In genomic region chr12:30129411-30129716, GRCm38 (mm10) we compare ENCODE assay signal across 26 mouse cellular contexts. TPM values are rescaled to one million over a fixed set of nuclear protein-coding genes. Genes with fewer than 3 reads are reported as not detected.
DNase-seq lines count a peak whose midpoint lies in the region; ATAC-seq and TF ChIP-seq lines count a peak whose summit lies in the region.
"Had no signal": no experiment of that assay in that cellular context is flagged by ENCODE, and none has a peak within 500 bp of the region (broad histone marks: within the 10 kb centered on the region; RNA-seq: fewer than 3 reads in every experiment).

No protein-coding gene starts in this region.

- H3K27ac ChIP-seq in forebrain, embryonic 13.5 days: no peak overlapping the region
- H3K27ac ChIP-seq in forebrain, embryonic 10.5 days: no peak overlapping the region
- no peak overlapping the region for H3K27ac ChIP-seq in hindbrain, embryonic 16.5 days (ENCODE audit: low read depth, low read length)
- no peak overlapping the region for H3K27ac ChIP-seq in hindbrain, embryonic 10.5 days
- peak overlapping the region; percentile 49; the same call in 1 of the 2 replicates for H3K27ac ChIP-seq in midbrain, embryonic 13.5 days
- H3K27ac ChIP-seq in midbrain, embryonic 11.5 days (ENCODE audit: low read depth, low read length): no peak overlapping the region
- H3K27ac ChIP-seq in midbrain, postnatal 0 days (ENCODE audit: low read depth, low read length): peak overlapping the region; percentile 21; the same call in 1 of the 2 replicates
- H3K27ac ChIP-seq in lung, postnatal 0 days (ENCODE audit: low read length): no peak overlapping the region
- H3K27ac ChIP-seq: embryonic facial prominence, embryonic 13.5 days; limb, embryonic 13.5 days; liver, embryonic 14.5 days; neural tube, embryonic 12.5 days; stomach, embryonic 15.5 days had no signal

- no peak for TF ChIP-seq CTCF in midbrain, postnatal 0 days (IDR thresholded peaks at IDR 0.05)
- TF ChIP-seq CTCF in lung, postnatal 0 days (IDR thresholded peaks at IDR 0.05): no peak

- H3K4me2 ChIP-seq in forebrain, embryonic 13.5 days: no peak overlapping the region
- peak overlapping the region; percentile 10; the same call in 1 of the 2 replicates for H3K4me2 ChIP-seq in hindbrain, embryonic 16.5 days (ENCODE audit: low read length)
- H3K4me2 ChIP-seq in midbrain, embryonic 13.5 days (replicated peaks): no peak overlapping the region
- H3K4me2 ChIP-seq in midbrain, embryonic 11.5 days: no peak overlapping the region
- no peak overlapping the region for H3K4me2 ChIP-seq in midbrain, postnatal 0 days (ENCODE audit: low read depth, low read length, poor library complexity, severe bottlenecking)
- H3K4me2 ChIP-seq in lung, postnatal 0 days (replicated peaks; ENCODE audit: low read depth, low read length): no peak overlapping the region
- H3K4me2 ChIP-seq: embryonic facial prominence, embryonic 13.5 days; heart, embryonic 12.5 days; limb, embryonic 13.5 days; lung, embryonic 14.5 days; neural tube, embryonic 12.5 days; stomach, embryonic 15.5 days had no signal

- no peak overlapping the region for H3K4me3 ChIP-seq in forebrain, embryonic 13.5 days
- H3K4me3 ChIP-seq in forebrain, embryonic 10.5 days: no peak overlapping the region
- no peak overlapping the region for H3K4me3 ChIP-seq in hindbrain, embryonic 16.5 days (ENCODE audit: low read length)
- H3K4me3 ChIP-seq in hindbrain, embryonic 10.5 days: no peak overlapping the region
- no peak overlapping the region for H3K4me3 ChIP-seq in midbrain, embryonic 13.5 days (replicated peaks)
- H3K4me3 ChIP-seq in midbrain, embryonic 11.5 days (ENCODE audit: low read depth, low read length): no peak overlapping the region
- H3K4me3 ChIP-seq in midbrain, postnatal 0 days (ENCODE audit: low read depth, low read length): no peak overlapping the region
- H3K4me3 ChIP-seq in lung, postnatal 0 days (ENCODE audit: low read depth, low read length): no peak overlapping the region
- H3K4me3 ChIP-seq: embryonic facial prominence, embryonic 13.5 days; erythroblast, embryonic 14.5 days; heart, embryonic 12.5 days; limb, embryonic 13.5 days; megakaryocyte, embryonic 14.5 days; neural tube, embryonic 12.5 days; stomach, embryonic 15.5 days had no signal

- H3K9me3 ChIP-seq in forebrain, embryonic 13.5 days (replicated peaks): no peaks in the 10 kb centered on the region
- no peaks in the 10 kb centered on the region for H3K9me3 ChIP-seq in forebrain, embryonic 10.5 days
- H3K9me3 ChIP-seq in hindbrain, embryonic 16.5 days (ENCODE audit: control insufficient read depth, low read length): no peaks in the 10 kb centered on the region
- no peaks in the 10 kb centered on the region for H3K9me3 ChIP-seq in hindbrain, embryonic 10.5 days
- H3K9me3 ChIP-seq in midbrain, embryonic 13.5 days: no peaks in the 10 kb centered on the region
- H3K9me3 ChIP-seq in midbrain, embryonic 11.5 days (ENCODE audit: control insufficient read depth, low read length): no peaks in the 10 kb centered on the region
- H3K9me3 ChIP-seq in midbrain, postnatal 0 days (ENCODE audit: low read length): no peaks in the 10 kb centered on the region
- no peaks in the 10 kb centered on the region for H3K9me3 ChIP-seq in lung, postnatal 0 days (ENCODE audit: low read length)
- H3K9me3 ChIP-seq: embryonic facial prominence, embryonic 13.5 days; heart, embryonic 12.5 days; limb, embryonic 13.5 days; megakaryocyte, embryonic 14.5 days; neural tube, embryonic 12.5 days; stomach, embryonic 15.5 days had no signal

- H3K27me3 ChIP-seq in forebrain, embryonic 13.5 days: no peaks in the 10 kb centered on the region
- no peaks in the 10 kb centered on the region for H3K27me3 ChIP-seq in forebrain, embryonic 10.5 days (ENCODE audit: poor library complexity, severe bottlenecking)
- no peaks in the 10 kb centered on the region for H3K27me3 ChIP-seq in hindbrain, embryonic 16.5 days (replicated peaks; ENCODE audit: control insufficient read depth, insufficient read depth, low read length)
- H3K27me3 ChIP-seq in hindbrain, embryonic 10.5 days (ENCODE audit: insufficient read depth, poor library complexity, severe bottlenecking): no peaks in the 10 kb centered on the region
- H3K27me3 ChIP-seq in midbrain, embryonic 13.5 days: no peaks in the 10 kb centered on the region
- no peaks in the 10 kb centered on the region for H3K27me3 ChIP-seq in midbrain, embryonic 11.5 days (ENCODE audit: control insufficient read depth, insufficient read depth, low read length)
- H3K27me3 ChIP-seq in midbrain, postnatal 0 days (ENCODE audit: insufficient read depth, low read length): no peaks in the 10 kb centered on the region
- no peaks in the 10 kb centered on the region; the same call in 1 of the 2 replicates for H3K27me3 ChIP-seq in lung, postnatal 0 days (replicated peaks; ENCODE audit: insufficient read depth, low read length)
- H3K27me3 ChIP-seq: embryonic facial prominence, embryonic 13.5 days; heart, embryonic 12.5 days; limb, embryonic 13.5 days; megakaryocyte, embryonic 14.5 days; neural tube, embryonic 12.5 days; stomach, embryonic 15.5 days had no signal

- H3K9ac ChIP-seq in forebrain, embryonic 13.5 days: no peak overlapping the region
- H3K9ac ChIP-seq in hindbrain, embryonic 16.5 days (ENCODE audit: low read depth, low read length): 0 out of 2 replicates have a peak overlapping the region, but pooled peaks have one; percentile 16
- no peak overlapping the region for H3K9ac ChIP-seq in midbrain, embryonic 13.5 days (replicated peaks)
- H3K9ac ChIP-seq in midbrain, embryonic 11.5 days (ENCODE audit: low read length): no peak overlapping the region
- H3K9ac ChIP-seq in midbrain, postnatal 0 days (replicated peaks; ENCODE audit: low read length, poor library complexity, severe bottlenecking): no peak overlapping the region
- H3K9ac ChIP-seq in lung, postnatal 0 days (replicated peaks; ENCODE audit: low read depth): no peak overlapping the region
- H3K9ac ChIP-seq: embryonic facial prominence, embryonic 13.5 days; heart, embryonic 12.5 days; limb, embryonic 13.5 days; liver, embryonic 14.5 days; lung, embryonic 14.5 days; neural tube, embryonic 12.5 days; stomach, embryonic 15.5 days had no signal

- WGBS in forebrain, embryonic 13.5 days: 71% methylated on average over 6 of the region's 6 CpGs
- 87% methylated on average over 6 of the region's 6 CpGs for WGBS in forebrain, embryonic 10.5 days
- WGBS in hindbrain, embryonic 16.5 days: 49% methylated on average over 6 of the region's 6 CpGs
- 87% methylated on average over 6 of the region's 6 CpGs for WGBS in hindbrain, embryonic 10.5 days
- WGBS in midbrain, embryonic 13.5 days: 68% methylated on average over 6 of the region's 6 CpGs
- 78% methylated on average over 6 of the region's 6 CpGs for whole genome bisulfite sequencing in midbrain, embryonic 11.5 days
- WGBS in midbrain, postnatal 0 days: 48% methylated on average over 6 of the region's 6 CpGs
- WGBS in lung, postnatal 0 days: 73% methylated on average over 6 of the region's 6 CpGs

- H3K4me1 ChIP-seq in forebrain, embryonic 13.5 days: no peaks in the 10 kb centered on the region
- no peaks in the 10 kb centered on the region for H3K4me1 ChIP-seq in forebrain, embryonic 10.5 days
- peaks cover 3% of the 10 kb centered on the region for H3K4me1 ChIP-seq in hindbrain, embryonic 16.5 days (ENCODE audit: control insufficient read depth, insufficient read depth, low read depth, low read length)
- no peaks in the 10 kb centered on the region for H3K4me1 ChIP-seq in hindbrain, embryonic 10.5 days (replicated peaks)
- H3K4me1 ChIP-seq in midbrain, embryonic 13.5 days (replicated peaks): peaks cover 11% of the 10 kb centered on the region
- no peaks in the 10 kb centered on the region for H3K4me1 ChIP-seq in midbrain, embryonic 11.5 days (ENCODE audit: control insufficient read depth, insufficient read depth, low read length)
- no peaks in the 10 kb centered on the region for H3K4me1 ChIP-seq in midbrain, postnatal 0 days (ENCODE audit: insufficient read depth, low read length)
- H3K4me1 ChIP-seq in lung, postnatal 0 days (ENCODE audit: insufficient read depth, low read depth, low read length): no peaks in the 10 kb centered on the region
- H3K4me1 ChIP-seq: embryonic facial prominence, embryonic 13.5 days; heart, embryonic 12.5 days; limb, embryonic 13.5 days; megakaryocyte, embryonic 14.5 days; neural tube, embryonic 12.5 days; stomach, embryonic 15.5 days had no signal

- no peak for DNase-seq in forebrain, embryonic 10.5 days (ENCODE audit: extremely low spot score, low spot score)
- no peak for DNase-seq in hindbrain, embryonic 10.5 days (ENCODE audit: low spot score)
- DNase-seq in midbrain, embryonic 11.5 days (ENCODE audit: low spot score, missing footprints): no peak
- DNase-seq in midbrain, postnatal 0 days (ENCODE audit: low spot score): no peak
- DNase-seq in lung, postnatal 0 days (ENCODE audit: low spot score): no peak
- DNase-seq: cerebellum, adult 8-10 months; cerebellum, postnatal 36 days; embryo, embryonic 11 days; lung, embryonic 14.5 days; lung, postnatal 36 days; thymus, postnatal 25 days had no signal

- no peaks in the 10 kb centered on the region for H3K36me3 ChIP-seq in forebrain, embryonic 13.5 days (ENCODE audit: poor library complexity, severe bottlenecking)
- H3K36me3 ChIP-seq in forebrain, embryonic 10.5 days (replicated peaks): no peaks in the 10 kb centered on the region
- H3K36me3 ChIP-seq in hindbrain, embryonic 16.5 days (ENCODE audit: control insufficient read depth, insufficient read depth, low read length): no peaks in the 10 kb centered on the region
- H3K36me3 ChIP-seq in hindbrain, embryonic 10.5 days: no peaks in the 10 kb centered on the region
- H3K36me3 ChIP-seq in midbrain, embryonic 13.5 days: no peaks in the 10 kb centered on the region
- H3K36me3 ChIP-seq in midbrain, embryonic 11.5 days (ENCODE audit: control insufficient read depth, insufficient read depth, low read length): no peaks in the 10 kb centered on the region
- H3K36me3 ChIP-seq in midbrain, postnatal 0 days (ENCODE audit: insufficient read depth, low read length): no peaks in the 10 kb centered on the region
- no peaks in the 10 kb centered on the region for H3K36me3 ChIP-seq in lung, postnatal 0 days (ENCODE audit: insufficient read depth, low read length)
- H3K36me3 ChIP-seq: embryonic facial prominence, embryonic 13.5 days; heart, embryonic 12.5 days; limb, embryonic 13.5 days; neural tube, embryonic 12.5 days; stomach, embryonic 15.5 days had no signal

- ATAC-seq in forebrain, embryonic 13.5 days: peak; percentile 24; the same call in 1 of the 2 replicates
- ATAC-seq in hindbrain, embryonic 16.5 days: peak; percentile 53
- ATAC-seq in midbrain, embryonic 13.5 days: no peak
- no peak for ATAC-seq in midbrain, embryonic 11.5 days (ENCODE audit: low FRiP score)
- ATAC-seq in midbrain, postnatal 0 days (ENCODE audit: low FRiP score): no peak
- ATAC-seq in lung, postnatal 0 days: no peak
- ATAC-seq: intestine, postnatal 0 days had no signal

- no peak for TF ChIP-seq EP300 in lung, postnatal 0 days (IDR thresholded peaks at IDR 0.05)

RNA-seq across cellular contexts. Expression of gene Tpo, which starts 3.1 kb away (rescaled TPM):
- not detected in 2 replicates for polyA plus RNA-seq in forebrain, embryonic 13.5 days (2015; fragmentation: Nextera tagmentation; extraction: Ambion mirVana)
- not detected in 2 replicates for polyA plus RNA-seq in forebrain, embryonic 10.5 days (2016; fragmentation: Nextera tagmentation; extraction: Ambion mirVana)
- 0.15 and 0.55 TPM in 2 replicates for polyA plus RNA-seq in hindbrain, embryonic 16.5 days (2015; fragmentation: Nextera tagmentation; extraction: Ambion mirVana)
- not detected in 2 replicates for polyA plus RNA-seq in hindbrain, embryonic 10.5 days (2016; fragmentation: Nextera tagmentation; extraction: Ambion mirVana)
- polyA plus RNA-seq in midbrain, embryonic 13.5 days (2015; fragmentation: Nextera tagmentation; extraction: Ambion mirVana): 0.07 TPM in 1 of 2 replicates, not detected in the other
- not detected in 2 replicates for polyA plus RNA-seq in midbrain, embryonic 11.5 days (2014; fragmentation: Nextera tagmentation; extraction: Ambion mirVana)
- total RNA-seq in midbrain, postnatal 0 days (2014; rRNA removed): 0.05 and 0.49 TPM in 2 replicates
- 0.54 and 0.59 TPM in 2 replicates for polyA plus RNA-seq in midbrain, postnatal 0 days (2015; fragmentation: Nextera tagmentation; extraction: Ambion mirVana)
- polyA plus RNA-seq in lung, postnatal 0 days (2015; fragmentation: Nextera tagmentation; extraction: Ambion mirVana): not detected in 2 replicates
- total RNA-seq: adrenal gland, postnatal 10 days; gastrocnemius, postnatal 10 days; heart, postnatal 10 days had no signal
- polyA plus RNA-seq: embryonic facial prominence, embryonic 13.5 days; erythroblast, embryonic 14.5 days; intestine, postnatal 0 days; limb, embryonic 13.5 days; liver, embryonic 14.5 days; lung, embryonic 14.5 days; neural tube, embryonic 12.5 days; stomach, embryonic 15.5 days had no signal

Comparison
In these comparisons a context has a peak if more than half of its experiments do, and no peak if none do; other contexts are left out.
1. H3K27ac ChIP-seq: peak in midbrain, embryonic 13.5 days (single experiment) and midbrain, postnatal 0 days (single experiment); none in forebrain, embryonic 13.5 days (single experiment), forebrain, embryonic 10.5 days (single experiment), hindbrain, embryonic 16.5 days (single experiment), hindbrain, embryonic 10.5 days (single experiment), midbrain, embryonic 11.5 days (single experiment) and lung, postnatal 0 days (single experiment).
2. ATAC-seq: peak in forebrain, embryonic 13.5 days (single experiment) and hindbrain, embryonic 16.5 days (single experiment); none in midbrain, embryonic 13.5 days (single experiment), midbrain, embryonic 11.5 days (single experiment), midbrain, postnatal 0 days (single experiment) and lung, postnatal 0 days (single experiment).